Mouse (Mus musculus) lung, embryonic 14.5 days (tissue): ENCODE data around the gene Gm9936. TPM values are rescaled to one million over a fixed set of nuclear protein-coding genes. Genes with fewer than 3 reads are reported as not detected.

Experiments used
- ATAC-seq: fragments of 200-750 bp; cut with Nextera tagmentation; 2 replicates; pipeline ENCODE4 v1.8.0; 2017; ENCODE audit warnings: mild to moderate bottlenecking, moderate TSS enrichment, moderate library complexity; ENCODE audit not compliant: insufficient read depth
- DNase-seq: peaks from one replicate; pipeline ENCODE4 v3.0.0-alpha.2; 2015
- H3K27ac ChIP-seq: fragments of 300-500 bp; sonication (generic); 2 replicates; pipeline ENCODE4 v1.5.1; 2014; ENCODE audit warnings: low read depth, mild to moderate bottlenecking, moderate library complexity
- H3K27me3 ChIP-seq: fragments of 300-500 bp; sonication (generic); 2 replicates; pipeline ENCODE4 v1.6.1; 2014; ENCODE audit warnings: low read length, control low read depth; ENCODE audit not compliant: insufficient read depth
- H3K36me3 ChIP-seq: fragments of 300-500 bp; sonication (generic); 2 replicates; pipeline ENCODE4 v1.6.1; 2014; ENCODE audit warnings: control low read depth; ENCODE audit not compliant: insufficient read depth
- H3K4me1 ChIP-seq: fragments of 300-500 bp; sonication (generic); 2 replicates; pipeline ENCODE4 v1.6.1; 2014; ENCODE audit warnings: antibody characterized with exemption, control low read depth; ENCODE audit not compliant: insufficient read depth
- H3K4me2 ChIP-seq: fragments of 300-500 bp; sonication (generic); 2 replicates; pipeline ENCODE4 v1.6.1; 2014; ENCODE audit warnings: mild to moderate bottlenecking
- H3K4me3 ChIP-seq: fragments of 300-500 bp; sonication (generic); 2 replicates; pipeline ENCODE4 v1.5.1; 2014; ENCODE audit warnings: low read depth, low read length
- H3K9ac ChIP-seq: fragments of 300-500 bp; sonication (generic); 2 replicates; pipeline ENCODE4 v1.6.1; 2014
- H3K9me3 ChIP-seq: fragments of 300-500 bp; sonication (generic); 2 replicates; pipeline ENCODE4 v1.6.1; 2016; ENCODE audit warnings: low read depth, low read length, control low read depth
- CTCF ChIP-seq: IDR thresholded peaks from 2 replicates; pipeline ENCODE4 v1.5.1; 2016; ENCODE audit warnings: antibody characterized with exemption, low read depth
- WGBS: fragments of 180-500 bp; shearing (Covaris S2); extraction: QIAGEN DNeasy Blood & Tissue Kit; methylation state at CpG from one replicate; pipeline ENCODE4 v1.1.7; 2014; 5-methylcytosine and 5-hydroxymethylcytosine counted together
- polyA plus RNA-seq: library from polyadenylated mRNA; unstranded; fragments of >200 nt; fragmentation: Nextera tagmentation; extraction: Ambion mirVana; gene quantifications from 2 replicates; pipeline ENCODE4 v1.2.1, GENCODE M21; 2014

Gm9936 gene
- polyA plus RNA-seq: 0.18 TPM in 1 of 2 replicates, not detected in the other

DNA sequence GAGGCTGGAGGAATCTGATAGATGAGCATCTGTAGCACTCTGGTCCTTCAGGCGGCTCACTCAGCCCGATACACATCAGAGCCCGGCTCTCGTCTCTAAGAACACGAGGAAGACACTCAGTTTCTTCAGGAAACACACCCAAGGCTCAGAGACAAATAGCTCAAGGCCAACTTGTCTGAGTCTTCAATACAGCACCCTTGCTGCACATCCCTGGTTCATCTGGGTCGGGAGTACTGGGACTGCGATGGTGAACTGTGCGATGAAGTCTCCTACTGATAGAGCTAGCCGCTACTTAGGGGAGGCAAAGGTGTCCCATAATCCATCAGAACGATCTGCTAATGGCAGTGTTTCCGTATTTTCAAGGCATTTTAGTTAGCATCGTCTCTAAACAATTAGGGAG lies at the start of gene Gm9936:
Gene Gm9936 (minus strand): TSS at position 101 of the 400 bp plus-strand sequence.
- peak within 1 kb of the TSS; percentile 59 for H3K4me2 ChIP-seq
- H3K9me3 ChIP-seq: no peaks in the 10 kb centered on the region
- WGBS: 65% methylated on average over 12 of the region's 12 CpGs
- no peak for TF ChIP-seq CTCF
- no peaks in the 10 kb centered on the region for H3K4me1 ChIP-seq
- no peak within 1 kb of the TSS for H3K9ac ChIP-seq
- H3K4me3 ChIP-seq: peak within 1 kb of the TSS; percentile 22
- DNase-seq (no peak), ATAC-seq (no peak)
- peaks cover 11% of the 10 kb centered on the region for H3K27me3 ChIP-seq
- H3K36me3 ChIP-seq: no peaks in the 10 kb centered on the region
- H3K27ac ChIP-seq: no peak within 1 kb of the TSS

DNA sequence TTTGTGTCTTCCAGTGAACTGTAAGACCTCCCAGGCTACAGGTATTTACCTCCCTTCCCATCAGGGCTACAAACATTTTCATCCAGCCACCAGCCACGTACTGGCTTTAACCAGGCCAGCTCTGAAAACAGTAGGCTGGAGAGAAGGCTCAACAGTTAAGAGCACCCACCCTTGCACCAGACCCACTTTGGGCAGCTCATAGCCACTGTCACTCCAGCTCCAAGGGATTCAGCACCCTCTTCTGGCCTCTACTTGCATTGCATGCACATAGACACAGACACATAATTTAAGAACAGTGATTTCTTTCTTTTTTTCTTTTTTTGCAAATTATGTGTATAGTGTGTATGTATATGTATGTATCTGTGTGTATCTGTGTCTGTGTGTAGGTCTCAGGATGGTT lies 43.9 kb upstream of the Gm9936 start:
- ATAC-seq: no peak
- Histone ChIP-seq H3K4me3 (no peak overlapping the region), H3K9ac (no peak overlapping the region), H3K27ac (no peak overlapping the region), H3K36me3 (no peaks in the 10 kb centered on the region), H3K4me1 (no peaks in the 10 kb centered on the region), H3K9me3 (no peaks in the 10 kb centered on the region), H3K4me2 (no peak overlapping the region), H3K27me3 (no peaks in the 10 kb centered on the region)
- DNase-seq: peak; percentile 75
- 17% methylated on average over 1 of the region's 1 CpGs for WGBS
- peak; percentile 77 for TF ChIP-seq CTCF

DNA sequence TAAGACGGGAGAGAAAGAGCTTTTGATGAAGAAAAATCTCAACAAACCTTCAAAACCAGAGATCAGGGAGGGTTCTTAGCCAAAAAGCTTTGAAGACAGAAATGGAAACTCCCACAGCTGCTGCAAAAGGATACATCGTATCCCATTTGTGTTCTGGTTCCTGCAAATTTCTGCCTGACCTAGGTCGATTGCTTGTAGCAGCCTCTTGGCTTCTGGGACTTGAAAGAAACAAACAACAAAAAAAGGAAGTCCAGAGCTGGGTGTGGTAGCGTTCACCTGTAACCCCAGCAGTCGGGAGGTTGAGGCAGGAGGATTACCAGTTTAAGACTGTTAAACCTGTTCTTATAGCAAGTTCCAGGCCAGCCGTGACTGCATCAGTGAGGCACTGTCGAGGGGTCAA lies 40.4 kb upstream of the Gm9936 start:
- H3K9me3 ChIP-seq: no peaks in the 10 kb centered on the region
- H3K27ac ChIP-seq: no peak overlapping the region
- TF ChIP-seq CTCF: no peak
- H3K9ac ChIP-seq: no peak overlapping the region
- DNase-seq (no peak), ATAC-seq (no peak)
- no peak overlapping the region for H3K4me2 ChIP-seq
- 68% methylated on average over 7 of the region's 7 CpGs for WGBS
- H3K4me3 ChIP-seq: no peak overlapping the region
- H3K4me1 ChIP-seq: no peaks in the 10 kb centered on the region
- no peaks in the 10 kb centered on the region for H3K36me3 ChIP-seq
- H3K27me3 ChIP-seq: no peaks in the 10 kb centered on the region

DNA sequence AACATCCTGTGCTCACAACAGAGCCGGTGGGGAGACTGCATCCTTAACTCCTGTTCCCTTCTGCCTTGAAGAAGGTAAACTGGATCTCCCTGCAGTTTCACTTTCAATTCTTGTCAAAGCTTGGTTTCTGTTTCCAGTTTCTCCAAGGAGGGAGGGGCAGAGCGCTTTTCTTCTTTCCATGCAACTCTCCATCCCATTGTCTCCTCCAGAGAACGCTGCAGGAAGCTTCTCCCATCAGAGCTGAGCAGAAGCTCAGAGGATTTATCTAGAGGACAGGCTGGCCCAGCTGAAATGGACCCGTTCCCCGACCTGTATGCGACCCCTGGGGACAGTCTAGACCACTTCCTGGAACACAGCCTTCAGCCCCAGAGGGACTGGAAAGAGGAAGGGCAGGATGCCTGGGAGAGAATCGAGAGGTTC lies 38.9 kb upstream of the Gm9936 start:
- peak overlapping the region; percentile 47 for H3K4me2 ChIP-seq
- no peak overlapping the region for H3K27ac ChIP-seq
- no peaks in the 10 kb centered on the region for H3K4me1 ChIP-seq
- H3K9me3 ChIP-seq: no peaks in the 10 kb centered on the region
- ATAC-seq (no peak), DNase-seq (peak; percentile 37)
- H3K27me3 ChIP-seq: no peaks in the 10 kb centered on the region
- no peak for TF ChIP-seq CTCF
- 10% methylated on average over 7 of the region's 7 CpGs for WGBS
- H3K4me3 ChIP-seq: peak overlapping the region; percentile 19
- no peaks in the 10 kb centered on the region for H3K36me3 ChIP-seq
- H3K9ac ChIP-seq: 0 out of 2 replicates have a peak overlapping the region, but pooled peaks have one; percentile 11

DNA sequence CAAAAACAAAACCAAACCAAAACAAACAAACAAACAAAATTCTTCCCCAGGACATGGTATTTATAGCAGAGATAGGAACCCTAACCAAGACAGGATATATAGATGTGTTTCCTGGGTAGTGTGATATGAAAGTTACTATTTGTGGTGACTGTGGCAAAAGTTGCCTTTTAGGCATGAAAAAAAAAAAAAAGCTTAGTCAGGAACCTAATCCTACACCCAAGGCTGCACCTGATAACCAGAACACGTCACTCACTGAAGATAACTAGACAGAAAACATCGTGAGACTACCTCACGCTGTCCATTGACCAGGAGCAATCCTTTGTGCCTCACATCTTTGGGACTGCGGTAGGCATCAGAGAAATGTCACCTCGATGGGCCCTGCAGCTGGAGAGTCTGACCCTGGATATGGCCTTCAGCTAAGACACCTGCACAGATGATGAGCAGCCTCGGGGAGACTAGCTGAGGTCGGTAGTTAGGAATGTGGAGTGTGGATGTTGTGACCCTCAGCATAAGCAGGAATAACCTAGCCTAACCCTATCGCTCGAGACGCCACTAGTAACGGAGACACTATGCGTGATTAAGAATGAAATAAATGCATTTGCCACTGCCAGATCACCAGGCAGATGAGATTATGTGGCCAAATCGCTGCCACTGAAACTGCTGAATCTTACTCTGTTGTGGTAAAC lies 38.3 kb upstream of the Gm9936 start, which contains the start of gene Oasl2:
Gene Oasl2 (plus strand): TSS at position 249 of the 686 bp plus-strand sequence.
- WGBS: 55% methylated on average over 13 of the region's 13 CpGs
- ATAC-seq (no peak), DNase-seq (no peak)
- Histone ChIP-seq H3K9me3 (no peaks in the 10 kb centered on the region), H3K27me3 (no peaks in the 10 kb centered on the region), H3K27ac (no peak within 1 kb of the TSS), H3K4me1 (no peaks in the 10 kb centered on the region), H3K9ac (0 out of 2 replicates have a peak within 1 kb of the TSS, but pooled peaks have one; percentile 11), H3K36me3 (no peaks in the 10 kb centered on the region), H3K4me2 (peak within 1 kb of the TSS; percentile 47), H3K4me3 (peak within 1 kb of the TSS; percentile 19)
- TF ChIP-seq CTCF: no peak

DNA sequence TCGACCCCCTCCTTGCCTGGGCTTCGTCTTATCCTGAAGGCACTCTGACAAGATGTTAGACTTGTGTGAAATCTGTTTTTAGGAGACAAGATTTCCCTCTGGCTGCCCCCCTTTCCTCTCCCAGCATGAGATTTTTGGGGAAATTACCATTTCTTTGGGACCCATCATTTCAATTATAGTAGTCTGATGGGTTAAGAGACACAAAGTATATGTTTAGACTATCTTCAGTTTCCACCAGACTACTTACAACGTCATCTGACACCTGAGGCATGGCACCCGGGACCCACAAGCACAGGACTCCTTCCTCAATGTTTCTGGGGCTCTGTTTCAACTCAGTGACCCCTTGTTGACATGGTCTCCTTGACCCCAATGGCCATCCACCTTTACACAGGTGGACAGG lies 37.1 kb upstream of the Gm9936 start:
- H3K4me3 ChIP-seq: no peak overlapping the region
- WGBS: 76% methylated on average over 4 of the region's 4 CpGs
- no peaks in the 10 kb centered on the region for H3K9me3 ChIP-seq
- ATAC-seq: no peak
- H3K9ac ChIP-seq: no peak overlapping the region
- TF ChIP-seq CTCF: no peak
- H3K4me1 ChIP-seq: no peaks in the 10 kb centered on the region
- H3K27me3 ChIP-seq: no peaks in the 10 kb centered on the region
- H3K36me3 ChIP-seq: no peaks in the 10 kb centered on the region
- H3K4me2 ChIP-seq: no peak overlapping the region
- H3K27ac ChIP-seq: no peak overlapping the region
- DNase-seq: no peak

DNA sequence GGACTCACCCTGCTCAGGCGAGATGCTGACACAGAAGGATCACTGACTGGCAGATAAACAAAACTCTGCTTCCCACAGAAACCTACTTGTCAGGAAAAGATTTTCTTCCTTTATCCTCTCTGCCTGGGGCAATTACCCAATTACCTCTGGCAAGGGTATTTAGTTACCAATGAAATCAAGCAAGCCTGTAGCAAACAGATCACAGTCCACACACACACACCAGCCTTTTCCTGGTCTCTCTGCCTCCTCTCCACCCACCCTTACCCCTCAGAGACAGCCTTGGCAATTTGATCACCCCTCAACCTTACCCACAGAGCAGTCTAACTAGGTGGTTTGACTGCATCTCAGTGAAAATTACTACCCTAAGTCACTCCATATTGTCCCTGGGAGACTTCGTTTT lies 30.5 kb upstream of the Gm9936 start:
- WGBS: 69% methylated on average over 2 of the region's 2 CpGs
- Histone ChIP-seq H3K4me3 (no peak overlapping the region), H3K27ac (no peak overlapping the region), H3K36me3 (no peaks in the 10 kb centered on the region), H3K9ac (no peak overlapping the region), H3K4me2 (no peak overlapping the region), H3K27me3 (no peaks in the 10 kb centered on the region), H3K9me3 (no peaks in the 10 kb centered on the region), H3K4me1 (no peaks in the 10 kb centered on the region)
- no peak for TF ChIP-seq CTCF
- DNase-seq: no peak
- no peak for ATAC-seq
